Mouse (Mus musculus): ENCODE results near the gene Sema5a.

The Sema5a gene

DNA sequence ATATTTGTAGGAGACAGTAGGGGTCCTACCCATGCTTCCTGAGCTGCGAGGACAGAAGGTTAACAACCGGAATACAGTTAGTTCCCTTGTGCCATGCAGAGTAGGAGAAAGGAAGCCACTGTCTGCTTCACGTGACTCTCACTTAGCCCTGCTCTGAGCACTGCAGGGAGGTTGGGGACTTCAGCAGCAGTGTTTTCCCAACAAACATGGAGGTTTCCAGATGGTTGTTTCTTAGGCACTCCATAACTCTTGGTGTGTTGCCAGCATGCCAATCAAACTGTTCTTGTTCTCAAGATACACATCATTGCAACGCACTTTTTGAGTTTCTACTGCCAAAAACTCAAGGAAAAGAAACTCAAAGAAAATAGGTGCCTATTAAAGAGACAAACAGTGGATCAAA lies 440.5 kb downstream of the Sema5a start:
- DNase-seq, result no peak

DNA sequence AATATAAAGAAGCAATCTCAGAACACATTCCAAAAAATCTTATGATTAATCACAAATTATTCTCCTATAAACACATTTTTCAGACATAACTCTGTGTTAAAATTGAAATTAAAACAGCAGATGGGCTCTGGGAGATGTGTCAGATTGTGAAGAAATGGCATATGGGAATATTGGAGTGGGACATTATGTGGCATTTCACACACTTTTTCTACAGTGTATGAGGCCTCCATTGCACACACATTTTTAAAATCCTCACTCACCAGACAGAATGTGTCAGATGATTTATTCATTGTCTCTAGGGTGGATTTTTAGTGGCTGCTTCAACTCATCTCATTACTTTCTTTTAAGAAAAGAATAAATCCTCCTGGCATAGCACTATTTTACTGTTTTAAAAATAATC lies 446.4 kb downstream of the Sema5a start:
- no peak for DNase-seq

DNA sequence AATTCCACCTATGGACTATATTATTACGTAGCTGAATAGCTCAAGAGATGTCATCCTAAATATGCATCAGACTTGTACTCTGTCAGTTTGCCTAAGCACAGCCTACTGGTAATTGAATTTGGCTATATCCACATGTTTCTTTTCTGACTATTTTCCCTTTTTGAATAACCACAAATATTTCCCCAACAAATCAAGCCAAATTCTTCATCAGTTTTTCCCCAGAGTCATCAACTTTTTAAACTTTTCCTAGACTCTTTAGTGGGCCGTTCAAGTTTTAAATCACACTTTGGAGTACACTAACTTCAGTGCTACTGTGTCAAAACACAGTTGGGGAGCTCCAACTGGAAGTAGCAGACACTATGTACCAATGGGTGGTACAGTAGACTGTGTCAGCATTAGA lies 448.4 kb downstream of the Sema5a start:
- no peak for DNase-seq

DNA sequence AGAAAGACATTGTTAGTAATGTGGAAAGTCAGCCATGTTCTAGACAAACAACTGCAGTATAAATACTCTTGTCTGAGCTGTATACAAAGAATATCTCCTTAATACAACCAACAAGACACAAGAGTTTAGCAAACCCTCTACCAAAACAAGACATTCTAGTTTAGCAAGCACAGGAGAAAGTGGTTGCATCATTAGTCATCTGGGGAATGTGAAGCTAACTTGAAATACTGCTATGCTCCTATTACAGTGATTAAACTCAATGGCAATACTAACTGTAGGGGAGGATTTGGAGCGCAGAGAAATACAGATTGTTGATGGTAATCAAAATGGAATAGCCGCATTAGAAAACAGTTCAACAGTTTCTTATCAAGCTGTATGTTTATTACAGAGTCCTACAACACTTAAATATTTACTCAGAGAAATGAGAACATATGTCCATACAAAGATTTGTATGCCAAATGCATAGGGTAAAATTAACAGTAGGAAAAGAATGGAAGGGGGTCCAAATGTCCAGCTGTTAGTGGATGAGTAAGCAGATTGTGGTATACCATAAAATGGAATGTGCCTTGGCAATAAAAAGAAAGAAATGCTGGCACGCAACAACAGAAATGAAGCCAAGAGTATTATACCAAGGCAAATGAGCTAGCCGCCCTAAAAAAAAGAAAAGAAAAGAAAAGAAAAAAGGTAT lies 472.8 kb downstream of the Sema5a start:
- DNase-seq, result no peak

DNA sequence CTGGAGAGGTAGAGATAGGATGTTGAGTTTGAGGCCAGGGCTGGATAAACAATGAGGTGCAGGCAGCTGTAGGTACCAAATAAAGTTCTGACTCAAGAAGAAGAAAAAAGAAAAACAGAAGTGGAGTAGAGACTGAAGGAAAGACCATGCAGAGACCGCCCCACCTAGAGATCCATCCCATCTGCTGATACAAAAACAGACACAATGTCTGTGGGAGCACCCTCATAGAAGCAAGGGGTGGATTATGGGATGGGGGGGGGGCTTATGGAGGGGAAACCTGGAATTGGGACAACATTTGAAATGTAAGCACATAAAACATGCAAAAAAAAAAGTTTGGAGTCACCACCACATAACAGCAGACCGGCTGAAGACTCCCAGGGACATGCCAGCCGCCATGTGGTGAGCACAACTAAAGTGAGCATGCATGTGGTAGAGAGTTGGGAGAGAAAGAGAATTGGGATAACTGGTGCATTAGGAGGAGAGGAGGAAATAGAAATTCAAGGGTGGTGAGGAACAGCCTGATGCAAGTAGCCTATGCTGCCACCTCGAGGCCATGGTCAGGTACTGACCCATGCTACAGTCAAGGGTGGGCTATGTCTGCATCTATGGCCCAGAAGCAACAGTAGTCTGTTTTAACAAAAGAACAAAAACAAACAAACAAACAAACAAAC lies 473.8 kb downstream of the Sema5a start:
- peak; percentile 65 for DNase-seq

DNA sequence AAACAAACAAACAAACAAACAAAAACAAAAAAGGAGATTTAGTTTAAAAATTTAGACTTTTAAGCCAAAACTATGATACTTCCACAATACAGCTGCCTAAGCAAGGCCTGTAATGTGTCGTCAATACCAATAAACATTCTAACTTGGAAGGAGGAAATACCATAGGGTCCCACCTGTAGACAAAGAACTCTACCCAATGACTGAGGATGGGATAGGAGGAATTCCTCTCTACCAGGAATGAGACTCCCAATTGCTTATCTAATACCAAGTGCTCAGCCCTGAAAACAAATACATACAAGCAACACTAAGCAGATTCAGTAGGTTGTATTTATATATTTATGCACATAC lies 474.3 kb downstream of the Sema5a start:
- DNase-seq, result no peak

DNA sequence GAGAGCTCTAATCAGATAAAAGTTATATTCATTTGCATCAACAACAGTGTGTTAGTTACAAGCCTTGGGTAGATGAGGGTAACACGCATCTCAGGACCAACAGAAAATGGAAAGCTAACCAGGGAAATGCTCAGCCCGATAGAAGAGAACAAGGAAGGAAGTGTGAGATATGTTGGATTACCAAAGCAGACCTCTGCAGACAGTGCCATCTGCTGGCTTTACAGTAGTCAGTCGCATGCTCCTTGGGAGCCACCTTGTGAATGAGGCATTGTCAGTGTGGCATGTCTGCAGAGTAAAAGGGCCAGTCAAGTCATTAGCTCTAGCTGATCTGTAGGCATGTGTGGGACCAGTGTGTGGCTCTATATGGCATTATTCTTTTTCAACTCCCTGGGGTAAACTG lies 486.2 kb downstream of the Sema5a start:
- DNase-seq, result peak; percentile 44
